Mouse (Mus musculus) G1E (cell line): ENCODE results near the gene Tox2.

Experiments
- CTCF ChIP-seq: IDR thresholded peaks from 2 replicates; pipeline ENCODE4 v1.5.1; 2012; ENCODE audit warnings: low read depth, low read length, inconsistent platforms, mixed read lengths
- GATA2 ChIP-seq: IDR thresholded peaks from 2 replicates; pipeline ENCODE4 v1.6.1; 2012; ENCODE audit warnings: low read depth, low read length, inconsistent platforms, borderline replicate concordance
- POLR2AphosphoS5 ChIP-seq: IDR thresholded peaks from 2 replicates; pipeline ENCODE4 v1.6.1; 2012; ENCODE audit warnings: low read depth, low read length, inconsistent platforms; ENCODE audit not compliant: insufficient replicate concordance
- TAL1 ChIP-seq: conservative IDR thresholded peaks from 2 replicates; pipeline ENCODE4 v1.6.1; 2012; ENCODE audit warnings: low read depth, low read length, inconsistent platforms, mixed read lengths

DNA sequence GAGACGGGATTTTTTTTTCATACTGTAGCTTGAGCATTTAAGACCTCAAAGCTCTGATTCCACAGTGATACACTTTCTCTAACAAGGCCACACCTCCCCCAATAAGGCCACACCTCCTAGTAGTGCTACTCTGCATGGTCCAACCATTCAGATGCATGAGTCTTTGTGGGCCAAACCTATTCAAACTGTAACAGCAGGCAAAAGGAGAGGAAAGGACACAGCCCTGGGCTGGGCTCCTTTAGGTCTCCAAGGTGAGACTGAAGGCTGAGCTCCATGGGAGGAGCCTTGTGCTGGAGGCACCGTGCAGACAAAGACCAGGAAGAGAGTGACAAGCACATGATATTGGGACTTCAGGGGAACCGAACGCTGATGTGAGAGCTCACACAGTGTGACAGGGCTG lies 114.4 kb downstream of the Tox2 start:
- no peak for TF ChIP-seq CTCF
- no peak for TF ChIP-seq TAL1
- no peak for TF ChIP-seq POLR2AphosphoS5
- no peak for TF ChIP-seq GATA2
